Mouse (Mus musculus) layer of hippocampus, adult 2 months (tissue): ENCODE data around the gene Galnt15. TPM values are rescaled to one million over a fixed set of nuclear protein-coding genes. Genes with fewer than 3 reads are reported as not detected.

Experiments used
- DNase-seq, 2 experiments: peaks; one replicate each; pipeline ENCODE4 v3.0.0; 2022; ENCODE audit warnings: low spot score in 2 of 2
- H3K27ac ChIP-seq: fragments of 200-600 bp; 2 replicates; pipeline ENCODE4 v1.8.1; 2022
- H3K4me3 ChIP-seq: fragments of 200-600 bp; 2 replicates; pipeline ENCODE4 v1.8.1; 2022; ENCODE audit warnings: mild to moderate bottlenecking
- CTCF ChIP-seq: fragments of 200-600 bp; conservative IDR thresholded peaks from 2 replicates; pipeline ENCODE4 v1.8.1; 2022; ENCODE audit warnings: antibody characterized with exemption, mild to moderate bottlenecking, moderate library complexity
- total RNA-seq, 2 experiments: library from RNA; stranded (reverse); gene quantifications; 2 replicates each; pipeline ENCODE4 v1.2.3; 2021

Gene Galnt15
- total RNA-seq, 2 experiments from 2014 or later: 2.3 to 2.4 TPM

DNA sequence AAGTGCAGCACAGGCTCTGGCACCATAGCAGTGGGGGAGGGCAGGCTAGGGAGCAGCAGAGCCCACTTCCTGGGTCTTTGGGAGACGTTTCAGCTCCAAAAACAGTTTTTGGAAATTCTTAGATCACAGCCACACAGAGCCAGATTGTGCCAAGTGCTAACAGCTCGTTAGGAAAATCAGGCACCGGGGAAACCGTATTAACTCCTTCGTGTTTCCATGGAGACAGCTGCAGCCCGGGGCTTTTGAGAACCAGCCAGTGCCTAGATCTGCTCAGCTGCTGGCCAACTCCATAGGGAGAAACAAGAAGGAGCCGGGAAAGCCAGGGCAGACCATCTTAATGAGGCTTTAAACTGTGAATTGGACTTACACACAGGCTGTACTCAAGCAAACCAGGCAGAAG lies 11.9 kb upstream of the Galnt15 start:
- no peak overlapping the region for H3K4me3 ChIP-seq
- DNase-seq: peak; percentile 63 to 88
- no peak for TF ChIP-seq CTCF
- H3K27ac ChIP-seq: peak overlapping the region; percentile 82

DNA sequence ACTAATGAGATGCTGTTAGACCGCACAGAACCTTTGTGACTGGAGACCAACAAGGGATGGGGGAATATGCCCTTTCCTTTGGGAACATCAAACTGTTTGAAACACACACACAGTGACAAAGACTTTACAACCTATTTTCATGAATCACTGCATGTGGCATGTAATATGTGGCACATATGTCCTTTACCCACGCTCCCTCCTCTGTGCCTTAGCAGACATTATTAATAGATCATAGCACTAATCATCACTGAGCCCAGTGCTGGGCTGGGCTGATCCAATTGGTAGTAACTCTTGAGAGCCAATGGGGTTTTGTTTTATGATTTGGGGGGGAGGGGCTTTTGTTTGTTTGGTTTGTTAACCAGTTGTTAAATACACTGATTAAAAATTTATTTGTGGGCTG lies 11.3 kb upstream of the Galnt15 start:
- no peak for TF ChIP-seq CTCF
- DNase-seq: no peak
- peak overlapping the region; percentile 82 for H3K27ac ChIP-seq
- H3K4me3 ChIP-seq: no peak overlapping the region

DNA sequence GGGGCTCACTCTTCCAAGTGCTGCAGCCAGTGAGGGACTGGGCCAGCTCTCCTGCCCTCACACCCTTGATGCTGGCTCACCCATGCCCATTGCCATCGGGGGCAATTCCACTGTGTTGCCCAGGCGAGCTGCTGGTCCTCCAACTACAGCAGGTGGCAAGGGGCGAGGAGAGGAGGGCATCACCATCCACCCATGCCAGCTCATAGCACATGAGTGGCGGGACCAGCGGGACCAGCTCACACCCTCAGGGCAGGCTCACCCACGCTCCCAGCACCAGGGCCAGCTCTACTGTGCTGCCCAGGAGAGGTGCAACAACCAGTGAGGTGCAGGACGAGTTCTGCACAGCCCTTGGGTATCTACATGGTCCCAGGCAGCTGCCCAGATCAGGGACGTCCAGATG lies 9.7 kb upstream of the Galnt15 start:
- Histone ChIP-seq H3K27ac (no peak overlapping the region), H3K4me3 (no peak overlapping the region)
- TF ChIP-seq CTCF: no peak
- DNase-seq: no peak

DNA sequence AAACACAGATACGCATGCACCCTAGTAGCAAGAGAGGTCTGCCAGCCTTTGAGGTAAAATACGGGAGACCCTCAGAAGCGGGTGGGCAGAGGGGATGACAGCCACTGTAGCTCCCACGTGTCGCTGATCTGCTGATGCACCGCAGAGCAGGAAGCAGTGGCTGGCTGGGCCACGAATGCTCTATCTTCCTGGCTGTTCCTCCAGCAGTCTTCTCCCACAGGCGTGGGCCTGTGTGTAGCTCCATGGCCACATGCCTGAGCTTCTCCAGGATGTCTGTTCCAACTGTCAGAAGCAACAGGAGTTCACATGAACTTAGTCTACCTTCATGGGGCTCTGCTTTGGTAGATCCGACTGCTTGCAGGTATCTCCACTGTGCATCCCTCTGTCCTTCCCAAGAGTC lies 6.8 kb upstream of the Galnt15 start:
- TF ChIP-seq CTCF: no peak
- DNase-seq: no peak
- H3K27ac ChIP-seq: no peak overlapping the region
- no peak overlapping the region for H3K4me3 ChIP-seq

DNA sequence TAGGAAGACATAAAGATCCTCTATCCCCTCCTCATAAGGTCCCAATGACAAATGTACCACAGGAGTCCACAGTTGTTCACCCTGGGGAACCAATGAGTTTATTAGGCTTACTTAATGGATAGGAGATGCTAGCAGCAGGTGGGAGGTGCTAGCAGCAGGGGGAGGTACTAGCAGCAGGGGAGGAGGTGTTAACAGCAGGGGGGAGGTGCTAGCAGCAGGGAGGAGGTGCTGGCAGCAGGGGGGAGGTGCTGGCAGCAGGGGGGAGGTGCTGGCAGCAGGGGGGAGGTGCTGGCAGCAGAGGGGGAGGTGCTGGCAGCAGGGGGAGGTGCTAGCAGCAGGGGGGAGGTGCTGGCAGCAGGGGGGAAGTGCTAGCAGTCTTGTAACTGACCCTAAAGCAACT lies 6.3 kb upstream of the Galnt15 start:
- Histone ChIP-seq H3K4me3 (no peak overlapping the region), H3K27ac (no peak overlapping the region)
- DNase-seq: no peak
- no peak for TF ChIP-seq CTCF

DNA sequence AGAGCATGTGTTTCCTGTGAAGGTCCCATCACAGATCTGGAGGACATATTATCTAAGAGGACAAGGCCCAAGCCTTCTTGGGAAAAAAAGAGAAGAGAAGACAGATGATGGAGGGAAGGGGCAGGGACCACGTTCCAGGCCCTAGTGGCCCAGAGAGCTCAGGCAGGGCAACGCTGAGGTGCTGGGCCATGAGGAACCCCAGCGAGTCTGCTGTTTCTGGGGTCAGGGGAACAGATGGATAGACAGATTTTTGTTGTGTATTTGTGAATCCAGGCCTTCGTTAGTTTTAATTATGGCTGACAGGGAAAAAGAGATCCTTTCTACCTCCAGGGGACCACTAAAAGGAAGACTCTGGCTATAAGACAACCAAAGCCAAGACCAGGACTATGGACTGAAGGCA lies 4.9 kb upstream of the Galnt15 start:
- Histone ChIP-seq H3K4me3 (no peak overlapping the region), H3K27ac (no peak overlapping the region)
- no peak for TF ChIP-seq CTCF
- no peak for DNase-seq

DNA sequence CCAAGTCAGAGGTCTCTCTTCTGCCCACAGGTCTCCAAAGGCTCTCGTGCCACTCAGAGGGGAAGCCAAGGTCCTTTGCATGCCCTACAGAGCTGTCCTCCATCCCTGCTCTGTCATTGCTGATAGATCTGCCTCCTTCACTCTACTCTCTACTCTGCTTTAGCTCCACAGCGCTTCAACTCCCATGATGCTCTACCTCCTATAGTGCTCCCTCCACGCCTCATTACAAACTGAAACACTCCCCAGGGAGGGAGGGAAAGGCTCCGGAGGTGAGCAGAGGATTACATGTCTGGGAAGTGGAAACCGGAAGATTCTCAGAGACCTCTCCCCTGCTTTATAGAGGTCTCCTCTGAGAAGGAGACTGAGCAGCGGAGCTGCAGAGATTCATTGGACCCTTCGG lies 1.6 kb upstream of the Galnt15 start:
- no peak for DNase-seq
- Histone ChIP-seq H3K27ac (no peak overlapping the region), H3K4me3 (no peak overlapping the region)
- TF ChIP-seq CTCF: no peak

DNA sequence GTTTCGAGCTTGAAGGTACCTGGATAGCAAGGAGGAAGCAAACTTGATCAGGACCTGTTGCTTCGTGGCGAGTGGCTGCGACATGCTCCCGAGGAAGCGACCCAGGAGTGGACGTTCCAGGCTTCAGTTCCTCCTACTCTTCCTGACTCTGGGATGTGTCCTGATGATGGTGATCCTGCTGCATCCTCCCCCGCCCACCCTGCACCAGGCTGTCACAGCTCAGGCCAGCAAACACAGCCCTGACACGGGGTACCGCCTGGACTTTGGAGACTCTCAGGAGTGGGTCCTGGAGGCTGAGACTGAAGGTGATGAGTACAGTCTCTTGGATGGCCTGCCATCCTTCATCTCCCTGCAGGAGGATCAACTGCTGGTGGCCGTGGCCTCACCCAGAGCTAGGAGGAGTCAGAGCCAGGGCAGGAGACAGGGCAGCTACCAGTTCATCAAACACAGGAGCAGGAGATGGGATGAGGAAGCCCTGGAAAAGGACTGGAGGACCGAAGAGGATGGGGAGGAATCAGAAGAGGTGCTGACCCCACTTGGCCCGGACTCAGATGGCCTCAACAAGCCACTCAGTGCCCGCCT lies 713 bp downstream of the Galnt15 start:
- DNase-seq: no peak
- no peak for TF ChIP-seq CTCF
- Histone ChIP-seq H3K27ac (peak overlapping the region; percentile 37; the same call in 1 of the 2 replicates), H3K4me3 (peak overlapping the region; percentile 31; the same call in 1 of the 2 replicates)

DNA sequence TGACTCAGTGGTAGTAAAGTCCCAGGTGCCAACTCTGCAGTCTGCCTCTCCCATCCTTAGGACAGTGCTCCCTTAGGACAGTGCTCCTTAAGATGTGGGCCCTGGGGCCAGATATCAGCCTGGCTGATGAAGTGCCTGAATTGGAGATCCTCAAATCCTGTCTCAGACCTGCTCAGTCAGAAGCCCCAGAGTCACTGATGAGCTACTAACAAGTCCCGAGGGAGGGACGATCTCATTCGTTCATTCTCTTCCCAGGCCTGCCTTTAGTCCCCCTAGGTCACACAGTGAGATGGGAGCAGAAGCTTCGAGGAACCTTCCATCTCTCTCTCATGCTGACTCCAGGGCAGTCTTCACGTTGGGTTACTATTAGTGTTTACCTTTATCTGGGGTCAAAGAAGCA lies 1.3 kb downstream of the Galnt15 start:
- no peak for TF ChIP-seq CTCF
- no peak overlapping the region; the same call in 1 of the 2 replicates for H3K4me3 ChIP-seq
- DNase-seq: no peak
- H3K27ac ChIP-seq: peak overlapping the region; percentile 37; the same call in 1 of the 2 replicates

DNA sequence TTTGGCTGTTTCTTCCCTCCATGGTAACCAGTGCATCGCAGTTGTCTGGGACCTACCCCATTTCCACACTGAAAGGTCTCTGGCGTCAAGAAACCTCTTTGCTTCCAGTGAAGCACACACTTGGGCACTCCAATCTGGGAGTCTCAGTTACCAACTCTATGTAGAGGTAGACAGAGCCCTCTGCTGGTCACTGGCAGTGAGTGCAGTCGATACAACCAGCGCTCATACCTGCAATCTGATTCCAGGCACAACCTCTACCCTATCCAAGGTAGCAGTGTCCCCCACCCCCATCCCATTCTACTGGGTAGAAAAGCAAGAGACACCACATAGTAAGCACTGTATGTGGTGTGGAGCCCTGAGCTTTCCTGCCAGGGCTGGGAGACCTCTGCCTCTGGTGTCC lies 3.7 kb downstream of the Galnt15 start:
- H3K4me3 ChIP-seq: no peak overlapping the region
- peak; percentile 43 to 68 for DNase-seq
- H3K27ac ChIP-seq: no peak overlapping the region
- peak; percentile 93 for TF ChIP-seq CTCF

DNA sequence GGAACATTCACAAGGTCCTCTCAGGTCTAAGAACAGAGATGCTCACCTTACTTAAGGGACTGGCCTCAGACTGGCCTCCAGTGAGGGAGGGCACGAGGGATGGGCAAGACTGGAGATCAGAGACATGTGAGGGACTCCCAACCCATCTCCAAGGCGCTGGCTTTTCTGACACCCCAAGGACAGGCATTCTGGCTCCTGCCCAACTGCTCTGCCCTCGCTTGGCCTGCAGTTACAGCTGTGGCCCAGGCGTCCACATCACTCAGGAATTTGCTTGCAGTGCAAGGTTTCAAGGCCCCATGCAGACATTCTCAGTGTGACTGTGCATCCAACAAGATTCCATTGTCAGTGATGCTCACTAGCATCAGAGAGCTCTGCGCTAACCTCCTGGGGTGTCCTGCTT lies 7.7 kb downstream of the Galnt15 start:
- DNase-seq: no peak
- no peak for TF ChIP-seq CTCF
- Histone ChIP-seq H3K27ac (no peak overlapping the region), H3K4me3 (no peak overlapping the region)

DNA sequence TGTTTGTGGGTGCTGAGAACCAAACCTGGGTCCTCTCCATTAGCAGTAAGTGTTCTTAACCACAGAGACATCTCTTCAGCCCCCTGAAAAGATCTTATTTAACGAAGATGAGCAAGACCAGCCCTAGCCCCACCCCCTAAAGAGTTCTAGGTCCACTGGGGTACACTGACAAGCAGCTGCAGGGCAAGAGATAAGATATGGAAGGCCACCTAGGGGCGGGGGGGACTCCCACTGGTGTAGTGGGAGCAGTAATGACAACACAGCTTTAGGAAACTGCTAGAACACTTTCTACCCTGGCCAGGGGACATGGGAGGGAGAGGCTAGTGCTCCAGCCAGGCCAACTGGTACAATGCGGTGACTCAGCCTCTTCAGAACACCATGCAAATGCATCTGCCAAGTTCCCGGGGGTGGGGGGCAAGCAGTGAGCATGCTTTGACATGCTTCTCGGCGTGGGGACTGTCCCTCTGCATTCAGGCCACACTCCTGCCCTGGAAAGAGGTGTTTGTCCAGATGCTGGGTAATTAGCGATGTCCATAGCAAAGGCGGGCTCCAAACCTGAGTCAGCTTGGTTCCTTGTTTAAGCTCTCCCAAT lies 9.0 kb downstream of the Galnt15 start:
- no peak overlapping the region for H3K27ac ChIP-seq
- H3K4me3 ChIP-seq: no peak overlapping the region
- no peak for DNase-seq
- no peak for TF ChIP-seq CTCF

DNA sequence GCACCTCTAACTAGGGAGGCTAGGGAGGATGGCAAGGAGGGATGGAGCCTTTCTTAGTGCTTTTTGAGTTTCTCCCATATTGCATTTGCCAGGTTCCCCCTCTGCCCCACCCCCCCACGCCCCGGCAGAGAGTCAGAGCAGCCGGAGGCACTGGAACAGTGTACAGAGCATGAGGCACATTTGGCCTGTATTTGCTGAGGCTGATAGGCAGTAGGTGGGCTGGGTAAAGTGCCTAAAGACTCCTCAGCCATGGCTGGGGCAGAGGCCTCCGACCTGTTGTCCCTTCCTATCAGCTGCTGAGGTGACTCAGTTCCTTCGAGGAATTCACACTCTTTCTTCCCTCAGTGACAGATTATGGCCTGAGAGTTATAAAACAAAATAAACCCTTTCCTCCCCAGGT lies 13.3 kb downstream of the Galnt15 start:
- H3K27ac ChIP-seq: no peak overlapping the region
- TF ChIP-seq CTCF: no peak
- H3K4me3 ChIP-seq: no peak overlapping the region
- DNase-seq: no peak

DNA sequence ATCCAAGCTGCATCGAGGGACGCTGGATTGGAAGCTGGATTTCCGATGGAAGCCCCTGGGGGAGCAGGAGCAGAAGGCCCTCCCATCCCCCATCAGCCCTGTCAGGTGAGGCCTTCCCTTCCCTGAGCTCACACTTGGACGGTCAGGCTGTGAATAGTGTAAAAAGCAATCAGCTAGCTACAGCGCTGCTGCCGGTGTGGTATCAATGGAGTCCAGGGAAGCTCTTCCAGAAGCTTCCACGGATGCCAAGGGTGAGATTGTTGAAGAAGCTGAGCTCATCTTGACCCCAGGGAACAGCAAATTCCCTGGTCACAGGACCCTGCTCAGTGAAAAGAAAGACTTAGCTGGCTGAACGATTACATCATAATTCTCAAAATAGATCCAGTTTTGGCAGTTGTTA lies 17.6 kb downstream of the Galnt15 start:
- no peak for TF ChIP-seq CTCF
- Histone ChIP-seq H3K4me3 (no peak overlapping the region), H3K27ac (no peak overlapping the region)
- no peak for DNase-seq

DNA sequence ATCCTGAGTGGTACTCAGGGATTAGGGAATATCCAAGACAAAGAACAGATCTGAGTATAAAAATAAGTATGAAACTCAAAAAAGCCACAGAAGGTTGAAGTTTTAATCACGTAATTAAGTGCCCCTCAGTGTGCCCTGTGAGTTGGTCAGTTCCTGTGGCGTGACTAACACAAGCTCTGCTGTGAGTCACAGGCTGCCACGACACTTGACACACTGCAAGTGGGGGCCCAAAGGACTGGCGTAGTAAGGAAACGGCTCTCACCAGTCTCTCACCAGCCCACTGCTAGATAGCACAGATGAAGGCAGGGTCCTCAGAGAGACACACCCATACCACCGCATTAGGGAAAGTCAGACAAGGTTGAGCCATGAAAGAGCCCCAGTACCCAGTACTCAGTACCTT lies 21.4 kb downstream of the Galnt15 start:
- no peak for DNase-seq
- Histone ChIP-seq H3K27ac (no peak overlapping the region), H3K4me3 (no peak overlapping the region)
- no peak for TF ChIP-seq CTCF
